Mouse (Mus musculus) hindbrain, embryonic 13.5 days (tissue): ENCODE results near the gene Wdr6. TPM values are rescaled to one million over a fixed set of nuclear protein-coding genes. Genes with fewer than 3 reads are reported as not detected.

Source experiments
- ATAC-seq: fragments of 200-750 bp; cut with Nextera tagmentation; 2 replicates; pipeline ENCODE4 v1.8.0; 2017; ENCODE audit warnings: moderate TSS enrichment; ENCODE audit not compliant: low FRiP score
- H3K27ac ChIP-seq: fragments of 300-500 bp; sonication (generic); 2 replicates; pipeline ENCODE4 v1.5.1; 2015; ENCODE audit warnings: inconsistent platforms, mild to moderate bottlenecking, moderate library complexity
- H3K27me3 ChIP-seq: fragments of 300-500 bp; sonication (generic); 2 replicates; pipeline ENCODE4 v1.6.1; 2015; ENCODE audit warnings: mild to moderate bottlenecking, inconsistent platforms
- H3K36me3 ChIP-seq: fragments of 300-500 bp; sonication (generic); 2 replicates; pipeline ENCODE4 v1.6.1; 2015; ENCODE audit warnings: mild to moderate bottlenecking, inconsistent platforms
- H3K4me1 ChIP-seq: fragments of 300-500 bp; sonication (generic); replicated peaks from 2 replicates; pipeline ENCODE4 v1.6.1; 2015; ENCODE audit warnings: inconsistent platforms
- H3K4me2 ChIP-seq: fragments of 300-500 bp; sonication (generic); 2 replicates; pipeline ENCODE4 v1.6.1; 2015; ENCODE audit warnings: inconsistent platforms, mild to moderate bottlenecking, moderate library complexity
- H3K4me3 ChIP-seq: fragments of 300-500 bp; sonication (generic); 2 replicates; pipeline ENCODE4 v1.5.1; 2015; ENCODE audit warnings: mild to moderate bottlenecking, inconsistent platforms
- H3K9ac ChIP-seq: fragments of 300-500 bp; sonication (generic); 2 replicates; pipeline ENCODE4 v1.6.1; 2015; ENCODE audit warnings: mild to moderate bottlenecking, inconsistent platforms
- H3K9me3 ChIP-seq: fragments of 300-500 bp; sonication (generic); 2 replicates; pipeline ENCODE4 v1.6.1; 2016; ENCODE audit warnings: inconsistent platforms
- WGBS: fragments of 180-500 bp; shearing (Covaris S2); methylation state at CpG from one replicate; pipeline ENCODE4 v1.1.7; 2015; 5-methylcytosine and 5-hydroxymethylcytosine counted together
- polyA plus RNA-seq: library from polyadenylated mRNA; unstranded; fragments of >200 nt; fragmentation: Nextera tagmentation; extraction: Ambion mirVana; gene quantifications from 2 replicates; pipeline ENCODE4 v1.2.1, GENCODE M21; 2015

Wdr6 gene
- polyA plus RNA-seq, 1 experiment from 2014 or later, result 280 TPM

GRCm38 (mm10) chr9:108570207-108570896 is 8.2 kb downstream of the Wdr6 start:
- H3K36me3 ChIP-seq, result peaks cover 54% of the 10 kb centered on the region
- H3K9me3 ChIP-seq, result no peaks in the 10 kb centered on the region
- H3K27ac ChIP-seq, result peak overlapping the region; percentile 83
- peak overlapping the region; percentile 98 for H3K4me2 ChIP-seq
- WGBS, result under 1% methylated on average over 40 of the region's 40 CpGs
- peak overlapping the region; percentile 77 for H3K9ac ChIP-seq
- H3K27me3 ChIP-seq, result no peaks in the 10 kb centered on the region
- peak overlapping the region; percentile 63 for H3K4me3 ChIP-seq
- peaks cover 72% of the 10 kb centered on the region for H3K4me1 ChIP-seq
- ATAC-seq, result no peak

GRCm38 (mm10) chr9:108569381-108570206 is 8.9 kb downstream of the Wdr6 start, which contains the start of gene Dalrd3:
TSS of gene Dalrd3 (plus strand) at chr9:108569886.
- H3K4me2 ChIP-seq, result peak within 1 kb of the TSS; percentile 98
- H3K36me3 ChIP-seq, result peaks cover 54% of the 10 kb centered on the region
- H3K27me3 ChIP-seq, result no peaks in the 10 kb centered on the region
- 6% methylated on average over 42 of the region's 42 CpGs for WGBS
- H3K4me3 ChIP-seq, result peak within 1 kb of the TSS; percentile 63
- peaks cover 64% of the 10 kb centered on the region for H3K4me1 ChIP-seq
- ATAC-seq, result peak; percentile 67
- peak within 1 kb of the TSS; percentile 83 for H3K27ac ChIP-seq
- H3K9ac ChIP-seq, result peak within 1 kb of the TSS; percentile 77
- no peaks in the 10 kb centered on the region for H3K9me3 ChIP-seq

GRCm38 (mm10) chr9:108568511-108568921 is 10.0 kb downstream of the Wdr6 start:
- H3K9ac ChIP-seq, result peak overlapping the region; percentile 89
- WGBS, result 80% methylated on average over 17 of the region's 17 CpGs
- no peaks in the 10 kb centered on the region for H3K9me3 ChIP-seq
- H3K27me3 ChIP-seq, result no peaks in the 10 kb centered on the region
- H3K27ac ChIP-seq, result no peak overlapping the region
- peak overlapping the region; percentile 78; the same call in 1 of the 2 replicates for H3K4me3 ChIP-seq
- H3K4me2 ChIP-seq, result peak overlapping the region; percentile 96
- H3K36me3 ChIP-seq, result peaks cover 54% of the 10 kb centered on the region
- no peak for ATAC-seq
- H3K4me1 ChIP-seq, result peaks cover 53% of the 10 kb centered on the region

- peak overlapping the region; percentile 89 for H3K9ac ChIP-seq
- no peaks in the 10 kb centered on the region for H3K27me3 ChIP-seq
- H3K4me2 ChIP-seq, result peak overlapping the region; percentile 96
- WGBS, result 13% methylated on average over 18 of the region's 18 CpGs
- ATAC-seq, result no peak
- H3K4me3 ChIP-seq, result peak overlapping the region; percentile 78
- peak overlapping the region; percentile 99 for H3K27ac ChIP-seq
- H3K9me3 ChIP-seq, result no peaks in the 10 kb centered on the region
- H3K36me3 ChIP-seq, result peaks cover 53% of the 10 kb centered on the region
- peaks cover 49% of the 10 kb centered on the region for H3K4me1 ChIP-seq
Observed at GRCm38 (mm10) chr9:108567931-108568419, 10.6 kb downstream of the Wdr6 start.

GRCm38 (mm10) chr9:108566815-108567776 is 11.4 kb downstream of the Wdr6 start, which contains the start of gene Ndufaf3:
TSS of gene Ndufaf3 (minus strand) at chr9:108567434.
- under 1% methylated on average over 73 of the region's 73 CpGs for WGBS
- no peaks in the 10 kb centered on the region for H3K27me3 ChIP-seq
- H3K9ac ChIP-seq, result peak within 1 kb of the TSS; percentile 89
- peaks cover 52% of the 10 kb centered on the region for H3K36me3 ChIP-seq
- no peaks in the 10 kb centered on the region for H3K9me3 ChIP-seq
- peaks cover 49% of the 10 kb centered on the region for H3K4me1 ChIP-seq
- peak within 1 kb of the TSS; percentile 99 for H3K27ac ChIP-seq
- peak; percentile 85 for ATAC-seq
- H3K4me2 ChIP-seq, result peak within 1 kb of the TSS; percentile 96
- peak within 1 kb of the TSS; percentile 78 for H3K4me3 ChIP-seq

GRCm38 (mm10) chr9:108565881-108566814 is 12.4 kb downstream of the Wdr6 start:
- Histone ChIP-seq H3K9ac (peak overlapping the region; percentile 89), H3K4me3 (peak overlapping the region; percentile 78), H3K27ac (peak overlapping the region; percentile 99), H3K4me1 (peaks cover 58% of the 10 kb centered on the region), H3K4me2 (peak overlapping the region; percentile 96), H3K36me3 (peaks cover 48% of the 10 kb centered on the region), H3K9me3 (no peaks in the 10 kb centered on the region), H3K27me3 (no peaks in the 10 kb centered on the region)
- WGBS, result 12% methylated on average over 35 of the region's 35 CpGs
- ATAC-seq, result no peak

GRCm38 (mm10) chr9:108564131-108564530 is 14.4 kb downstream of the Wdr6 start:
- Histone ChIP-seq H3K9me3 (no peaks in the 10 kb centered on the region), H3K4me1 (peaks cover 45% of the 10 kb centered on the region)

GRCm38 (mm10) chr9:108563671-108564070 is 14.9 kb downstream of the Wdr6 start:
- Histone ChIP-seq H3K27me3 (no peaks in the 10 kb centered on the region), H3K36me3 (peaks cover 52% of the 10 kb centered on the region), H3K9me3 (no peaks in the 10 kb centered on the region), H3K9ac (no peak overlapping the region), H3K27ac (no peak overlapping the region), H3K4me3 (no peak overlapping the region), H3K4me2 (no peak overlapping the region), H3K4me1 (peaks cover 41% of the 10 kb centered on the region)
- WGBS, result 97% methylated on average over 8 of the region's 8 CpGs
- ATAC-seq, result no peak

More at GRCm38 (mm10) chr9:108564131-108564530, 14.4 kb downstream of the Wdr6 start:
- H3K4me2 ChIP-seq, result no peak overlapping the region
- 91% methylated on average over 7 of the region's 7 CpGs for WGBS
- H3K9ac ChIP-seq, result no peak overlapping the region
- no peak overlapping the region for H3K27ac ChIP-seq
- peaks cover 48% of the 10 kb centered on the region for H3K36me3 ChIP-seq
- H3K4me3 ChIP-seq, result no peak overlapping the region
- no peaks in the 10 kb centered on the region for H3K27me3 ChIP-seq
- no peak for ATAC-seq

GRCm38 (mm10) chr9:108560227-108560841 is 18.2 kb downstream of the Wdr6 start, which contains the start of gene Impdh2:
TSS of gene Impdh2 (plus strand) at chr9:108560286.
- Histone ChIP-seq H3K36me3 (peaks cover 74% of the 10 kb centered on the region), H3K4me2 (peak within 1 kb of the TSS; percentile 70), H3K4me1 (peaks cover 18% of the 10 kb centered on the region), H3K27me3 (no peaks in the 10 kb centered on the region), H3K9ac (peak within 1 kb of the TSS; percentile 77), H3K4me3 (peak within 1 kb of the TSS; percentile 55), H3K27ac (peak within 1 kb of the TSS; percentile 86), H3K9me3 (no peaks in the 10 kb centered on the region)
- peak; percentile 99 for ATAC-seq
- WGBS, result under 1% methylated on average over 53 of the region's 53 CpGs

- no peak overlapping the region for H3K27ac ChIP-seq
- H3K4me2 ChIP-seq, result no peak overlapping the region
- peaks cover 73% of the 10 kb centered on the region for H3K36me3 ChIP-seq
- H3K9me3 ChIP-seq, result no peaks in the 10 kb centered on the region
- WGBS, result 94% methylated on average over 4 of the region's 4 CpGs
- no peak overlapping the region for H3K4me3 ChIP-seq
- peaks cover 18% of the 10 kb centered on the region for H3K4me1 ChIP-seq
- no peak for ATAC-seq
- no peak overlapping the region for H3K9ac ChIP-seq
- no peaks in the 10 kb centered on the region for H3K27me3 ChIP-seq
Observed at GRCm38 (mm10) chr9:108559169-108559568, 19.4 kb downstream of the Wdr6 start.
